Mouse (Mus musculus): ENCODE measurements around the gene Pde9a.
A peak's percentile ranks its signal among the peaks of the same experiment; 100 is the strongest.

GRCm38 (mm10) chr17:31466854-31467253 lies 80.8 kb downstream of the Pde9a start:
- TF ChIP-seq CTCF (conservative IDR thresholded peaks at IDR 0.05; ENCODE audit: insufficient read depth, insufficient read length, low read depth, low read length) = peak; percentile 52
- TF ChIP-seq POLR2A (IDR thresholded peaks at IDR 0.05; ENCODE audit: low read depth, low read length) = no peak
